Mouse (Mus musculus): ENCODE measurements around the gene Gjd3. TPM values are rescaled to one million over a fixed set of nuclear protein-coding genes. Genes with fewer than 3 reads are reported as not detected.

Gene Gjd3
- total RNA-seq, 2 experiments from 2014 or later, result 1.5 to 2.0 TPM

- intact Hi-C loops (cut with DNase I), result loop anchor here (5.0 kb wide), 1 partner anchor 103 kb away; the partner anchor contains the start of gene Wipf2
- peak; percentile 64 to 73 for DNase-seq
Observed at GRCm38 (mm10) chr11:98964616-98965415, 18.0 kb downstream of the Gjd3 start.

DNA sequence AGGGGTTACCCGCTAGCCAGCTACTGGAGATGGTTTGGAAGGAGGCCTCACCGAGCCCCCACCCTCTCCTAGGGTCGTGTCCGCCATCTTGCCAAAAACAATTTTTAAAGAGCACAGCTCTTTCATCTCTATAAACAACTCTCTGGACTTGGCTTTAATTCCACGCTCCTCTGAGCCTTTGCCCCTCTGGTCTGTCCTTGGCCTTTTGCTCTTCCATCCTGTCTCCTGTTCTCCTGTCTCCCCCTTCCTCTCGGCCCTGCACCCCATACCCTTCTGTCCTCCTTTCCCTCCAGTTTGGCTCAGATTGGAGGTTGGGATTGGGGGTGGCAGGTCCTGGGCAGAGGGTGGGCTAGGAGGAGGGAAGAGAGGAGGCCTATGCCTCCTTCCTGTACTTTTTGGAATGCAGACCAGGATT lies 18.6 kb downstream of the Gjd3 start:
- no peak for DNase-seq
- intact Hi-C loops (cut with DNase I), result no loop called here

DNA sequence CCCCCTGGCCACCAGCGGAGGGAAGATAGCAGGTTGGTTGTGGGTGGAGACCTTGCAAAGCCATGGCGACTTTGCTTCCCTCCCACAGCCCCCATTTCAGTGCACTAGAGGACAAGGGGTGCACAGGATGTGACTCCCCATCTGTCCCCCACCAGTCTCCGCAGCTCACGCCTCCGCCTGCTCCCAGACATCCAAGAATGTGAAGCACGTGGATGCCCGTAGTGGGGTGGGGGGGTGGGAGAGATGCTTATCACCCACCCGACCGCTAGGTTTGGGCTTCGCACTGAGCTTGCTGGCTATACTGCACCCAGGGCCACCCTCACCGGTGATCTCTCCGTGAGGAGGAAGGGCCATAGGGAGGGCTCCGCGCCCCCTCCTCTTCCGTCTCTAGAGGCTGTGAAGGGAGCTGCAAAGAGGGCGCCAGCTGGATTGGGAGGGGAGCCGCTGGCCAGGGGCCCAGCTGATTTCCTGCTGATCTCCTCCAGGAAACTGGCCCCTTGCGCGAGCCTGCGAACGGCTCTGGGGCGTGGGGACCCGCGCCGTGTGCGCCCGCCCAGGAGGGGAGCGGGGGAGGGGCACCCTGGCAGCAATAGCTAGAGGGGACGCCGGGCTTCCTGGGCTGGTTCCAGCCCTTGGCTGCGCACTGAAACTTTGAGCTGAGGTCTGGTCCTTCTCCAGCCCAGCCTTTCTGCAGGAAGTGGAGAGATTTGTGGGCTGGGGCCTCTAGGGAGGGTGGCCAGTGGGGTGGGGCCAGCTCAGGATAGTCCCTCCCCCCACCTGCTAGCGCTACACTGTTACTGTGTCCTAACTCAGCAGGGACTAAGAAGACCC lies 19.4 kb downstream of the Gjd3 start:
- intact Hi-C loops (cut with DNase I), result no loop called here
- peak; percentile 92 to 94 for DNase-seq

- intact Hi-C loops (cut with DNase I), result no loop called here
- no peak for DNase-seq
Observed at GRCm38 (mm10) chr11:98962421-98963095, 20.3 kb downstream of the Gjd3 start.

DNA sequence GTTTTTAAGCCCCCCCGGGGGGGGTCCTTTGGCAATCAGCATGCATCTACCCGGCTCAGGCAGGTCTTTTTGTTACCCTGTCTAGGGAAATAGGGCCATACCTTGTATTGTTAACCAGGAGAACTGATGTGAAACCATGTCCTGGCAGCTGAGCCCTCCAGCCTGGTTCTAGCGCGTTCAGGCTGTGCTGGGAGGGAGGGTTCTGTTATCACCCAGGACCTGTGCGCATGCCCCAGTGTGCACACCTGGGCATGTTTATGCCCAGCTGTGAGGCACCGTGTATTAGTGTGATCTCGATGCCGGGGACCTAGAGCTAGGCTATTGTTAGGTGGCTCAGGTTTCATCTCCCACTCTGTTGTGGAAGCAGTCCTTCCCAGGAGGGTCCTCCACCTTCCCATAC lies 21.1 kb downstream of the Gjd3 start:
- DNase-seq, result no peak
- intact Hi-C loops (cut with DNase I), result no loop called here

- intact Hi-C loops (cut with DNase I), result no loop called here
- peak in 1 of 2 experiments; percentile 60 for DNase-seq
Observed at GRCm38 (mm10) chr11:98961051-98961592, 21.7 kb downstream of the Gjd3 start.

DNA sequence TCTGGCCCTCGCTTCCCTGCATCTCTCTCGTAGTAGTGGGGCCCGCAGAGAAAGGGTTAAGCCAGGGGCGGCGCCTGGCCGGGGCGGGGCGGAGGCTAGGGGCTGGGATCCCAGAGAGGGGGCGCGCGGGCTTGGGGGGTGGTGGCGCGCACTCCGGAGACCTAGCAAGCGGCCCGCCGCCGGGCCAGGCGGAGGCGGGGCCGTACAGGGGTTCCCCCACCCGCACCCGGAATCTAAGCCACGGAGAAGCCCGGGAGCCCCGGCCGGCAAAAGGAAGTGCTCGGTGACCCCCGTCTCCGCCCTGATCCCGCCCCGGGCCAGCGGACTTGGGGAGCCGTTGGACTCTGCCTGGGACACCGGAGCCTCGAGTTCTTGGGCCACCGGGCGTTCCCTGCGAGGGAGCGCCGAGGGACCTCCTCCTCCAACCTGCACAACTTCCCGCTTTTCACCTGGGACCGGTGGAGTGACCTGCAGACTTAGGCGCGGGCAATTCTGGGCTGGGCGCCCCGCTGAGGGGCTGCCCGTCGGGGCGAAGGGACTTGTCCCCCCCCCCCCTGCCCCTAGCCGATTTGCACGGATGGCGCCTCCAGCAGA lies 22.4 kb downstream of the Gjd3 start:
- DNase-seq, result peak; percentile 87 to 89
- intact Hi-C loops (cut with DNase I), result no loop called here

DNA sequence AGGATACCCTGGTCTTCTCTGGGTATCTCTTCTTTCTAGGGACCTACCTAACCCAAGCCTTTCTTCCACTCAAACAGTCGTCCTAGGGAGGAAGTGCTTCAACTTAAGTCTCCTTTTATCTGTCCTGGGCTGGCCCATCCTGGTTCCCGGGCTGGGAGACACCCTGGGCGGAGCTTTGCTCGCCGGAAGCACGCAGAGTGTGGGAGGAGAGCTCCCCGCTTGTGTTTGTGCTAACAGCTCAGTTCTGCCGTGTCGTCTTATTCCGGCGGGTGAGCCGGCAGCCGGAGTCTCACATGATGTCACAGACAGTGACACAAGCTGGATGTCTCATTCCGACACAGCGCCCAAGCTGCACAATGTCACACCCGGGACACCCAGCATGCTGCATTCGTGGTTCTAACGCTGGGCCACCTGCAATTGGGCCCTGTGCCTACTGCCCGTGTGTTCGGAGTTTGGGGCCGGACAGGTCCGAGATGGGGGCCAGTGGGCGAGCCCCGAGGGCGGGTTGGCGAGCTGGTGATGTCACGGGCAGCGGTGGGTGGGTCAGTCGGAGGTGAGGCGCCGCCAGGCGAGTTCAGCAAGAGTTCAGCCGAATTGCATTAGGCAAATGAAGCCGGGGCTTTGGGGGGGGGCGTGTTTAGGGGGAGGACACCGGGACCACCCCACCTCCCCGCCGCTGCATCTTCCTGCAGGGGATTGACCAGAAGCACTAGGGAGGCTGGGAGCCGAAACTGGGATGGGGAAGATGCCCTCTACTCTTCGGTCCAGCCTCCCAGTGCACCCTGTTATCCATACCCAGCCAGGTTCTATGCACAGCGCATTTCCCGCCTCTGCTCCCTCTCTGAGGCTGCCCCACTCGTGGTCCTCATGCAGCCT lies 23.1 kb downstream of the Gjd3 start:
- DNase-seq, result peak; percentile 86
- intact Hi-C loops (cut with DNase I), result no loop called here

GRCm38 (mm10) chr11:98956340-98956739 lies 26.5 kb downstream of the Gjd3 start:
- intact Hi-C loops (cut with DNase I), result no loop called here
- no peak for DNase-seq

- DNase-seq, result no peak
- intact Hi-C loops (cut with DNase I), result no loop called here
Observed at GRCm38 (mm10) chr11:98955707-98956235, 27.0 kb downstream of the Gjd3 start.

DNA sequence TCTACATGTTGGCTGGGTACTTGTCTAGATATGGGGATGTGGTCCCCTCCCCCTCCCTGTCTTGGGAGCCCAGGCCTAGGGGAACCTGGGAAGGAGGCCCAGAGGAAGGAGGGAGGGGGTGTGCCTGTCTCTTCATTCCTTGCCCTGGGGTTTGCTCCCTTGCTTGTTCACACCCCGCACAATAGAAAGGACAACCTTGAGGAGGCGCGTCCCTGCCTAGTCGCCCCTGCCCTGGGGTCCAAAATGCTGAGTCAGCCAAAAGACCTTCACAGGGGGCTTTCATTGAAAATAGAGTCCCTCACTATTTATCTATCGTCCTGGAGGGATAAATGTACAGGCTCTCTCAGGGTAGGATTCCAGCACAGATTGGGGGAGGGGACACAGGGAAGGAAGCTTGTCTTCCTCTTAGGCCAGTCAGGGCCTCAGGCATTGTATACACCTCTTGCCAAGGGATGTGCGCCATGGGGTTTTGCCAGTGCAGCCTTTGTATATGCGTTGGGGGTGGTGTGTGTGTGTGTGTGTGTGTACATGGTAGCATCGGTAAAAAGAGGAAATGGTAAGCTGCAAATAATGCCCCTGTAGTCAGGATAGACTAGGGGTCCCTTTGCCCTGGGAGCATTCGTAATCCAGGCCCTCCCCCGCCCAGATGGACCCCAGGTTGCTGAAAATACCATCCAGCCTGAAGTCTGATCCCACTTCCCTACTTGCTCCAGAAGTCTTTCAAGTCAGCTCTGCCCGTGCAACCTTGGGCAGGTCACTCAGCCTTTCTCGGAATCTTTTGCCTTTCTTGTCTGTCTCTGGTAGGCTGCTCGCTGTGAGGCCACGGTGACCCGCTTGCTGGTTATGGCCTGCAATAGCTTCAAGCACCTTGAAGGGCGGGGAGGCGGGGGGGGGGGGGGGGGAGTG lies 27.8 kb downstream of the Gjd3 start:
- intact Hi-C loops (cut with DNase I), result no loop called here
- DNase-seq, result peak in 1 of 2 experiments; percentile 52

GRCm38 (mm10) chr11:98954373-98954772 lies 28.4 kb downstream of the Gjd3 start:
- peak; percentile 87 to 89 for DNase-seq
- intact Hi-C loops (cut with DNase I), result no loop called here

DNA sequence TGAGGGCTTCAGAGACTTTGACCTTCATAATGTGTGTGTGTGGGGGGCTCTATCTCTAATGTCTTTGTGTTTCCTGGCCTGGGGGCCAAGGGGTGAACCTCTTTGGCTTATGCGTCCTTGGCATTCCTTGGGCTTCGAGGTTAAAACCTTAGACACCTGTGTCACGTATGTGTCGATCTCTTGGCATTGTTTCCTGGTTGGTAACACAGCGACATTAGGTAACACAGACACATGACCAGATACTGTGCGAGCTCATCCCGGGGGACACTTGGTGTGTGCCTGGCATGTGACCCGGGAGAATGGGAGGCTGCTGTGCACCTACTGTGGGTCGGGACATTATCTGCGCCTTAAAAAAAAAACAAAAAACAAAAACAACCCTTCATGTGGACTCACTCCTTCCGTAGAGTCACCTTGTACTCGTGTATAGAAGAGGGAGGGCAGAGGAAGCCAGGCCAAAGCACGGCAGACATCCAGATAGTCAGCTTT lies 28.9 kb downstream of the Gjd3 start:
- intact Hi-C loops (cut with DNase I), result no loop called here

DNA sequence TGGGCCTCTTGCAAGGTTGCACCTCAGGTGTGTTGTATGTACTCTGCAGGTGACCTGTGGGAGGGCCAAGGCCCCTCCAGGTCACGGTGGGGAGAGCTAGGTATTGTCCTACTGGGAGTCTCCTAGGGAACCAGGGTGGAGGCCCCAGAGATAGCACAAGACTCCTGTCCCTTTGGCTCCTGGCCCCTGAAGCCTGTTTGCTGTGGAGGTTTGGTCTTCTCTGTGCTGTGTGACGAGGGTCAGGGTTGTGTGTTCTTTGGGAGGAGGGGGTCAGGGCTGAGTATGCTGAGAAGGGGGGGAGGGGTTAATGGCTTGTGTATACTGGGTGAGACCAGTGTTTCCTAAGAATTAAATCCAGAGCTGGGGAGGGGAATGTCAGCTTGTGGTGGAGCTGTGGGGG lies 29.5 kb downstream of the Gjd3 start:
- DNase-seq, result peak in 1 of 2 experiments; percentile 8
- intact Hi-C loops (cut with DNase I), result no loop called here

More for the DNA sequence above, 28.9 kb downstream of the Gjd3 start:
- no peak for DNase-seq

DNA sequence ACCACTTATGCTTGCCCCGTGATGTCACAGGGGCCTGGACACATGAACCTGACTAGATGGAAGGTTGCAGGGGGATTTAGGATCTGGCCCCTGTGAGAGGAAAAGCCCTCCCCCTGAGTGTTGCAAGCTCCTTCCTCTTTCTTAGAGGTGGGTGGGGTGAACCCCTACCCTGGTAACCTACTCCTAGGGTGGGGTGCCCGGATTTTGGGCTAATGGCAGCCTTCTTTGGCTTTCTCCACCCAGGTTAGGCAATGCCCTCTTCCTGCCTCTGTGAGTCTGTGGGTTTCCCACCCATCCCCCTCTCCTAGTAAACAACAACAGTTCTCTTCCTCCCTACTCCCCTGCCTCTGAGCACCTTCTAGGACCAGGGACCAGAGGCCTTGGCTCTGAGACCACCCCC lies 30.1 kb downstream of the Gjd3 start:
- intact Hi-C loops (cut with DNase I), result no loop called here

GRCm38 (mm10) chr11:98952111-98952510 lies 30.7 kb downstream of the Gjd3 start:
- intact Hi-C loops (cut with DNase I), result no loop called here
- DNase-seq, result no peak

More for the DNA sequence above, 30.1 kb downstream of the Gjd3 start:
- peak; percentile 5 to 13 for DNase-seq

DNA sequence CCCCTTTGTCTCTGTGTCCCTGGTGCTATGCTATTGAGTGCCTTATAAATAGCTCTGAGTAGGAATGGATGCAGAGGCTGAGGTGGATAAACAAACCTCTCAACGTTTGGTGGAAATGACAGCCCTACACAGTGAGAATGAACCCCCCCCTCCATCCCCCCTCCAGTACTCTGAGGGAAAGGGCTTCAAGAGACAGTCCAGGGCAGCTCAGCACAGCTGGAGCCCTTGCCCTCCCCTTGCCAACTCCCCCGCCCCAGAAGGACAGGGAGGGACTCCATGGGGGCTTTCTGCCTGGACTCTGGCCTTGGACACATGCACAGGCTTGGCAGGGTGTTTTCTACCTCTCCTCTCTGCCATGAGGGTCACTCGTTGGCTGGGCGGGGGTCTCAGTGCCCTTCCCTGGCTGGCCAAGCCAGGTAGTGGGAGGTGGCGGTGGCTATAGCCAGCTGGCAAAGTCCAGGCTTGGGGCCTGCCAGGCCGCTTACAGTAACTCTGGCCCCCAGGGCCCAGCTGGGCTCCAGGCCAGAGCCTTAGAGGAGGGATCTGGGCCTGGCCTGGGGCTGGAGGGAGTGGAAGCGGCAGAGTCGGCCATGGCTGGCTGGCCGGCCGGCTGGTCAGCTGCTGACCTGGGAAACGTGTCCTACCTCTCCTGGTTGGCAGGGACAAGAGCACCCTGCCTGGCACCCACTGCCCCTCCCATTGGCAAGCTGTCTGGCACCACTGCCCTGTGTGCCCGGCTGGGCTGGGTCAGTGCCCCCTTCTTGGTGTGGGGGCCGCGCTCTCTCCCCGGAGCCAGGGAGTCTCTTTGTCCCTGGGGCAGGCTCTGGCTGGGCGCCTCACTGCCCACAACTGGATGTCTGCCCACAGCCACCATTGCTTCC lies 31.6 kb downstream of the Gjd3 start:
- intact Hi-C loops (cut with DNase I), result no loop called here
- peak; percentile 96 to 97 for DNase-seq
